In the genomic region with DNA sequence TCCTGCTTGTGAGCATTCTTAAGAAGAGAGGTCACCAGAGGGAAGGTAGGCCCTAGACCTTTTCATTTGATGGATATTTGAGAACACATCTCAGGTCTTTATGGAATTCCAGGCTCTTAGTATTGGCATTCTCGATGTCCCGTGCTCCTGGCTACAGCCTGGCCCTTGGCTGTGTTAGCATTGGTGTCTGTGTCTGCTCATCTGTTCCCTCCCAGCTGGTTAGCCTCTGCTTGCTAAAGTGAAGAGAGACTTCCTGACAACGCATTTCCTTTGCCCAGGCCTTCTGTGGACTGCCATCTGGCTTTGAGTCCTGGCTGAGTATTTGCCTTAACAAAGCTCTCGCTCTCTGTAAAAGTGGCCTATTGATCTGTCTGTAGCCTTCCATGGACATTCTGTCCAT, we compare ENCODE assay signal across 16 mouse cellular contexts. TPM values are rescaled to one million over a fixed set of nuclear protein-coding genes. Genes with fewer than 3 reads are reported as not detected.
DNase-seq lines count a peak whose midpoint lies in the region; ATAC-seq lines count a peak whose summit lies in the region.
"Had no signal": no experiment of that assay in that cellular context is flagged by ENCODE, and none has a peak within 500 bp of the region (broad histone marks: within the 10 kb centered on the region; RNA-seq: fewer than 3 reads in every experiment).

No protein-coding gene starts in this region.

- DNase-seq in gastrocnemius, postnatal 14 days: peak; percentile 10
- no peak for DNase-seq in gastrocnemius, adult 18-20 months (ENCODE audit: low spot score)
- peak; percentile 26 for DNase-seq in layer of hippocampus, adult 11-12 months (ENCODE audit: low spot score)
- DNase-seq in layer of hippocampus, postnatal 25 days (ENCODE audit: extremely low spot score in 1 of 2, low spot score in 1 of 2): no peak
- DNase-seq in right cerebral cortex, postnatal 10 days (ENCODE audit: low spot score in 2 of 2): peak; percentile 43 to 57
- no peak for DNase-seq in right cerebral cortex, adult 2 months (ENCODE audit: low spot score in 2 of 2)
- DNase-seq: adrenal gland, postnatal 25 days; cerebellum, adult 11 months; cerebellum, postnatal 36 days; kidney, adult 2 months; lung, postnatal 14 days had no signal

- ATAC-seq in CD4-positive, CD25-positive, alpha-beta regulatory T cell, adult 4 months: no peak
- ATAC-seq: activated CD4-positive, CD25-positive, alpha-beta regulatory T cell, adult 4 months; forebrain, embryonic 14.5 days had no signal

- intact Hi-C loops in gastrocnemius, postnatal 14 days (cut with DNase I; ENCODE audit: low total_unique reads): no loop called here

RNA-seq across cellular contexts. Expression of gene Fam171b, which starts 20.5 kb away (rescaled TPM):
- total RNA-seq in gastrocnemius, postnatal 14 days (2021): 1 to 10 TPM; 2.6 to 2.8 TPM
- total RNA-seq in gastrocnemius, adult 18-20 months (2021): 1 to 10 TPM in 1 of 2 experiments, under 1 TPM in 1; 1.00 to 1.6 TPM
- total RNA-seq in layer of hippocampus, postnatal 25 days (2021): 100 to 1,000 TPM; 200 to 203 TPM
- under 1 TPM; 0.34 to 0.50 TPM for polyA plus RNA-seq in CD4-positive, CD25-positive, alpha-beta regulatory T cell, adult 4 months (2017; shearing (Covaris generic))
- total RNA-seq: monocyte, adult 5-6 weeks; neutrophil, adult 5-6 weeks had no signal

Comparison
In these comparisons a context has a peak if more than half of its experiments do, and no peak if none do; other contexts are left out.
1. DNase-seq: peak in gastrocnemius, postnatal 14 days (single experiment), layer of hippocampus, adult 11-12 months (single experiment) and right cerebral cortex, postnatal 10 days (2 of 2); none in gastrocnemius, adult 18-20 months (single experiment), layer of hippocampus, postnatal 25 days (0 of 2) and right cerebral cortex, adult 2 months (0 of 2).
2. RNA of gene Fam171b, which starts 20.5 kb away (total RNA-seq): 200 to 203 TPM in layer of hippocampus, postnatal 25 days; 2.6 to 2.8 TPM in gastrocnemius, postnatal 14 days and 1.00 to 1.6 TPM in gastrocnemius, adult 18-20 months; every median in the first group is over 10 times any median in the second.